In genomic region chr1:86499903-86500302, GRCm38 (mm10) we compare ENCODE assay signal across 9 mouse cellular contexts. TPM values are rescaled to one million over a fixed set of nuclear protein-coding genes. Genes with fewer than 3 reads are reported as not detected.
DNase-seq lines count a peak whose midpoint lies in the region; ATAC-seq and TF ChIP-seq lines count a peak whose summit lies in the region.
"Had no signal": no experiment of that assay in that cellular context is flagged by ENCODE, and none has a peak within 500 bp of the region (broad histone marks: within the 10 kb centered on the region; RNA-seq: fewer than 3 reads in every experiment).

No protein-coding gene starts in this region.

- peak; percentile 57 for DNase-seq in embryo, embryonic 10 days (ENCODE audit: low spot score)
- no peak for DNase-seq in embryo, embryonic 9.5 days (ENCODE audit: extremely low spot score)
- peak; percentile 73 for DNase-seq in 3T3-L1 (ENCODE audit: low read depth, low spot score)
- DNase-seq in gastrocnemius, adult 2 months, result peak; percentile 77
- DNase-seq in kidney, postnatal 0 days (ENCODE audit: low spot score), result peak; percentile 87
- peak; percentile 64 for DNase-seq in midbrain, postnatal 0 days (ENCODE audit: low spot score)
- DNase-seq in thymus, adult 2 months, result peak; percentile 88

- H3K4me1 ChIP-seq in bone marrow, adult 2 months (ENCODE audit: control insufficient read depth, insufficient read depth, low read length), result peaks cover 14% of the 10 kb centered on the region
- H3K4me1 ChIP-seq in kidney, postnatal 0 days (replicated peaks; ENCODE audit: insufficient read depth, low read length), result peaks cover 53% of the 10 kb centered on the region
- H3K4me1 ChIP-seq in midbrain, postnatal 0 days (ENCODE audit: insufficient read depth, low read length), result peaks cover 6% of the 10 kb centered on the region
- H3K4me1 ChIP-seq in thymus, adult 2 months (replicated peaks; ENCODE audit: control insufficient read depth, insufficient read depth, low read length), result peaks cover 35% of the 10 kb centered on the region

- no peak for TF ChIP-seq POLR2A in bone marrow, adult 2 months (IDR thresholded peaks at IDR 0.05; ENCODE audit: borderline replicate concordance, control insufficient read depth, low read depth, low read length)
- no peak for TF ChIP-seq POLR2A in thymus, adult 2 months (IDR thresholded peaks at IDR 0.05; ENCODE audit: control insufficient read depth, extremely low read depth, insufficient read depth, low read length, poor library complexity)

- intact Hi-C loops in gastrocnemius, adult 2 months (cut with DNase I), result loop anchor here (2.0 kb wide), 2 partner anchors 27 to 59 kb away; no protein-coding TSS in a partner anchor

- H3K9ac ChIP-seq in kidney, postnatal 0 days (ENCODE audit: low read depth, low read length), result no peak overlapping the region
- H3K9ac ChIP-seq in midbrain, postnatal 0 days (replicated peaks; ENCODE audit: low read length, poor library complexity, severe bottlenecking), result no peak overlapping the region

- H3K9me3 ChIP-seq in kidney, postnatal 0 days (replicated peaks; ENCODE audit: low read length), result no peaks in the 10 kb centered on the region
- no peaks in the 10 kb centered on the region for H3K9me3 ChIP-seq in midbrain, postnatal 0 days (ENCODE audit: low read length)

- no peak for ATAC-seq in kidney, postnatal 0 days (replicated peaks; ENCODE audit: low FRiP score, low read depth)
- ATAC-seq in midbrain, postnatal 0 days (ENCODE audit: low FRiP score), result no peak

- peak; percentile 86 for TF ChIP-seq CTCF in bone marrow, adult 2 months (IDR thresholded peaks at IDR 0.05; ENCODE audit: control insufficient read depth, insufficient read depth, low read length)
- peak; percentile 81 for TF ChIP-seq CTCF in gastrocnemius, adult 2 months (IDR thresholded peaks at IDR 0.05)
- TF ChIP-seq CTCF in kidney, postnatal 0 days (IDR thresholded peaks at IDR 0.05; ENCODE audit: low read depth), result peak; percentile 90
- TF ChIP-seq CTCF in midbrain, postnatal 0 days (IDR thresholded peaks at IDR 0.05), result peak; percentile 79
- peak; percentile 70; the same call in 1 of the 2 replicates for TF ChIP-seq CTCF in thymus, adult 2 months (IDR thresholded peaks at IDR 0.05; ENCODE audit: borderline replicate concordance, control insufficient read depth, extremely low read depth, insufficient read depth, low read length, poor library complexity)

- H3K36me3 ChIP-seq in kidney, postnatal 0 days (ENCODE audit: insufficient read depth, low read length), result no peaks in the 10 kb centered on the region
- H3K36me3 ChIP-seq in midbrain, postnatal 0 days (ENCODE audit: insufficient read depth, low read length), result no peaks in the 10 kb centered on the region
- H3K36me3 ChIP-seq in thymus, adult 2 months (ENCODE audit: control insufficient read depth, insufficient read depth, low read length), result no peaks in the 10 kb centered on the region

- H3K4me2 ChIP-seq in kidney, postnatal 0 days (ENCODE audit: low read length), result no peak overlapping the region
- no peak overlapping the region for H3K4me2 ChIP-seq in midbrain, postnatal 0 days (ENCODE audit: low read depth, low read length, poor library complexity, severe bottlenecking)

- no peak overlapping the region for H3K4me3 ChIP-seq in bone marrow, adult 2 months (replicated peaks; ENCODE audit: control insufficient read depth, low read depth, low read length)
- no peak overlapping the region for H3K4me3 ChIP-seq in gastrocnemius, adult 2 months
- H3K4me3 ChIP-seq in kidney, postnatal 0 days (replicated peaks; ENCODE audit: low read depth, low read length), result no peak overlapping the region
- H3K4me3 ChIP-seq in midbrain, postnatal 0 days (ENCODE audit: low read depth, low read length), result no peak overlapping the region
- H3K4me3 ChIP-seq in thymus, adult 2 months (ENCODE audit: control insufficient read depth, insufficient read depth, low read length), result no peak overlapping the region
- H3K4me3 ChIP-seq: myocyte had no signal

- no peaks in the 10 kb centered on the region for H3K27me3 ChIP-seq in kidney, postnatal 0 days (ENCODE audit: insufficient read depth, low read length)
- no peaks in the 10 kb centered on the region for H3K27me3 ChIP-seq in midbrain, postnatal 0 days (ENCODE audit: insufficient read depth, low read length)
- no peaks in the 10 kb centered on the region for H3K27me3 ChIP-seq in thymus, adult 2 months (ENCODE audit: control insufficient read depth, insufficient read depth, low read length)

- peak overlapping the region; percentile 47; the same call in 1 of the 2 replicates for H3K27ac ChIP-seq in bone marrow, adult 2 months (ENCODE audit: control insufficient read depth, insufficient read depth, low read depth, low read length, poor library complexity)
- H3K27ac ChIP-seq in gastrocnemius, adult 2 months, result peak overlapping the region; percentile 17
- no peak overlapping the region for H3K27ac ChIP-seq in kidney, postnatal 0 days
- no peak overlapping the region for H3K27ac ChIP-seq in midbrain, postnatal 0 days (ENCODE audit: low read depth, low read length)
- no peak overlapping the region for H3K27ac ChIP-seq in thymus, adult 2 months (ENCODE audit: control insufficient read depth, insufficient read depth, low read length)

- WGBS in bone marrow, adult 2 months, result 14% methylated on average over 3 of the region's 3 CpGs
- 30% methylated on average over 3 of the region's 3 CpGs for WGBS in kidney, postnatal 0 days
- WGBS in midbrain, postnatal 0 days, result 39% methylated on average over 3 of the region's 3 CpGs
- 28% methylated on average over 3 of the region's 3 CpGs for WGBS in thymus, adult 2 months

RNA-seq across cellular contexts. Expression of gene Ptma, which starts 26.6 kb away (rescaled TPM):
- 1,145 and 1,395 TPM in 2 replicates for polyA plus RNA-seq in bone marrow, adult 2 months (2011; ENCODE audit: insufficient read depth, insufficient read length, low replicate concordance, missing spikeins)
- total RNA-seq in gastrocnemius, adult 2 months (2021), result 100 to 1,000 TPM in 1 of 2 experiments, 10 to 100 TPM in 1; 58.5 to 108 TPM
- polyA plus RNA-seq in kidney, postnatal 0 days (2015; fragmentation: Nextera tagmentation; extraction: Ambion mirVana), result 2,429 and 2,697 TPM in 2 replicates
- total RNA-seq in midbrain, postnatal 0 days (2014; rRNA removed), result 947 and 1,050 TPM in 2 replicates
- 1,199 and 1,354 TPM in 2 replicates for polyA plus RNA-seq in midbrain, postnatal 0 days (2015; fragmentation: Nextera tagmentation; extraction: Ambion mirVana)
- 2,341 and 3,054 TPM in 2 replicates for polyA plus RNA-seq in thymus, adult 2 months (2012; rRNA removed)

Comparison
In these comparisons a context has a peak if more than half of its experiments do, and no peak if none do; other contexts are left out.
1. H3K27ac ChIP-seq: peak in bone marrow, adult 2 months (single experiment) and gastrocnemius, adult 2 months (single experiment); none in kidney, postnatal 0 days (single experiment), midbrain, postnatal 0 days (single experiment) and thymus, adult 2 months (single experiment).
2. Peak in every context shown above with its lines, with median percentiles within 50 percentile points of each other: CTCF ChIP-seq.